Mouse (Mus musculus) cerebellum, adult 11 months (tissue): ENCODE measurements around the gene B4galnt2.
"Not testable (repeated sequence)": the region's sequence is repeated elsewhere in the genome, so short reads cannot be mapped to it uniquely, and the experiment has no call there.

Experiments used
- DNase-seq: peaks from one replicate; pipeline ENCODE4 v3.0.0; 2022

The B4galnt2 gene

DNA sequence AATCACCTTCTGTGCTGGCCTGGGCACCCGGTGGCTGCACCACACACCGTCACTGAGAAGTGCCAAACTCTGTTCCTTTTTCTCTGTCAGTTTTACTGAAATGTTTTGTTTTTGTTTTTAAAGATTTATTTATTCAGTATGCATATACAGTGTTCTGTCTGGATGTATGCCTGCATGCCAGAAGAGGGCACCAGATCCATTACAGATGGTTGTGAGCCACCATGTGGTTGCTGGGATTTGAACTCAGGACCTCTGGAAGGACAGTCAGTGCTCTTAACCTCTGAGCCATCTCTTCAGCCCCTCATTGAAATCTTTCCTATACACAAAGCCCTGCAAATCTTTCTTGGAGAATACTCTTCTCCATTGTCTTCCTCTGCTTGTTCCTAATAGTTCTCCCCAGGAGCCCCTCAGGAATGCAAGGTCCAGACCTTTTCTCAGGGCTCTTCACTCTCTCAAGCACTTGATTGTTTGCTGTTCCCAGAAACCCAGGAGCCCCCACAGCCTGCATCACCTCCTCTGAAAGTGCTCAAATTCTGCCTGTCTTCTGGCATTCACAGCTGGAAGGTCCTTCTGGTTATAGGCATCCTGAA is 24.1 kb downstream of the B4galnt2 start:
- no peak for DNase-seq

DNA sequence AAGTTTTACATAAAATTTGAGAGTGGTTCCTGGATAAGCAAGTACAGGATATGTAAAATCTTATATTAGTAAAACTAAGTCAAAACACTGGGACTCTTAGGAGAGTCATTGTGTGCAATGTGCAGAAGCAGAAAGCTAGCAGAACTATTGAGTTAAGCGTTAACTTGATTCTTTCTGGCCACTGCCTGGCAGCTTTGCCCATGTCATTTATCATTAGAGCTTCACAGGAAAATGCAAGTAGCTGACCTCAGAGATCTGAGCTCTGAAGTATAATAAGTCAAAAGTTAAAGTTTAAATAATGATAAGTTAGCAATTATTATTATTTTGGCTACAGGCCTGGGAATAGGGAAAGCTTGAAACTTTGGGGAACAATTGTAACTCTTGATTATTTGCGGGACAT is 34.8 kb downstream of the B4galnt2 start:
- not testable (repeated sequence) for DNase-seq

DNA sequence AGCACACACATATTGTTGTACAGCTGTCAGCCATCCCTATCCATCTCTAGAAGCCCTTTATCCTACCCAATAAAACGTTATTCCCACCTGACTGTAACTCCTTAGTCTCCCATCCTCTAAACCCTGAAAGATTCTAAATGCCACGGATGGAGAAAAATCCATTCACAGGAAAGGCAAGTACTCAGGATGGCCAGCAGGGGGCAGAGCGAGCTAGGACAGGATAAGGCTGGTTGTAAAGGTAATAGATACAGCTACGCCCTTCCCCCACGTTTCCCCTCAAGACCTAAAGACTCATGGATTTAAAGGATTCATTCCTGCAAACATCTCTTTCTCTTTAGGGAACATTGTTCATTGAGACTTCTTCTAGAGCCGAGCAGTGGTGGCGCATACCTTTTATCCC is 38.4 kb downstream of the B4galnt2 start:
- no peak for DNase-seq

DNA sequence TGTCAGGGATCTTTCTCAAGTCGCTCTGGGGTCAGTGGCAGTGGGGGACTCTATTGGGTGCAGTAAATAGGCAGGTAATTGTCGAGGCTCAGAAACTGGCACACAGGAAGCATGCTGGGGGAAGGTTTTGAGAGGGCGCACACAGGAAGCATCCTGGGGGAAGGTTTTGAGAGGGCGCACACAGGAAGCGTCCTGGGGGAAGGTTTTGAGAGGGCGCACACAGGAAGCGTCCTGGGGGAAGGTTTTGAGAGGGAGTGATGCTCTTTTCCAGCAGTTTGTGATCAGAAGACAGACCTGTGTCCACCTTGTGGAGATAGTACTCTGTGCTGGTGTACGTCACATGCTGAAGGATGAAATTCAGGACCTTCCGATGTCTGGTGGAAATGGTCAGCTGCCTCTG is 38.9 kb downstream of the B4galnt2 start:
- no peak for DNase-seq

DNA sequence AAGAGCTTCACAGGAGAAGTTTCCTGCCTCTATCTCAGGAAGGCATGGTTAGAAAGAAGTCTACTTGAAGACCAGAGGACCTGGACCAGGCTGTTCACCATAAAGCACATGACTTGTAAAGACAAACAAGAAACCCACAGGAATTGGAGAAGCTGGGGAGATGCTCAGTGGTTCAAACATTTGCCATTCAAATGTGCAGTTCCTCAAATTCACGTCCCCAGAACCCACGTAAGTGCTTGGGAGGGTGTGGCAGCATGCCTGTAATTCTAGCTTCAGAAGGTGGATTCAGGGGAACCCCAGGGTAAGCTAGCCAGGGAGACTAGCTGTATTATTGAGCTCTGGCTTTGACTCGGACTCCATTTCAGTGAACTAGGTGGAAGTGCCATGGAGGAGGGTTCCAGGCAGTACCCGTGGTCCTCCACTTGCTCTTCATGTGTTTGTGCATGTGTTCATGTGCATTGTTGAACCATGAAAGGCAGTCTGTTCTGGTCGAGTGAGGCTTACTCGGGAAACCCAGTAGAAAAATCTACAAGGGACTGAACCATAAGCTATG is 44.7 kb downstream of the B4galnt2 start:
- DNase-seq, result no peak

DNA sequence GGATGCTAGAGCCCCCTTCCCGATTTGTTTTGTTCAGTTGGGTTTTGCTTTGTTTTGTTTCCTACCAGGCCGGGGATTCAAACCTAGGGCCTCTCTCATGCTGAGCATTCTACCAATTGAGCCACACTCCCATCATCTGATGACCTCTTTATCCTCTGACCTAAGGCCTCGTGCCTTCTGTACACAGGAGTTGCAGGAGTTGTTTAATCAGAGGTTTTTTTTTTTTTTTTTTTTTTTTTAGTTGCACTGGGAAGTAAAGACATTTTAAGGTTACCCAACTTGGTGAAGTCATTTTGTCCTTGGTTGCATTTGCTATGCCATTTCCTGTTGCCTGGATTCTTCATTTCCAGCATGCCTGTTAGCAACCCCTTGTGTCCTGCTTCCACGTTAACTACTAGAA is 45.2 kb downstream of the B4galnt2 start:
- no peak for DNase-seq

DNA sequence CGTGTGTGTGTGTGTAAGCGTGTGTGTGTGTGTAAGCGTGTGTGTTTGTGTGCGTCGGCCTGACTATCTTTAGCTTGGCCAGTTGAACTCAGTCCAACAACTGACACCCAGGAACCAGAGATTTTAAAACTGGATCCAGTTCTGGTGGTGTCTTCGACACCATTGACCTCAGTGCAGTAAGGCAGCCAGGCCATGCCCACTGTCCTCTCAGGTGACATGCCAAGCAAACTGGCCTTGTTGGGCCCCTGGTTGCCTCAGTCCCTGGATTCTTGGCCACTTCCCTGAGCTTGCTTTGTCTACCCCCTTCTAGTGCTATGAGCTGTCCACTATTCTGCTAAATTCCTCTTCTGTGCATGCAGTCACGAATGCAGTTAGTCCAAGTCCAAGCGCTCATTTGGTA is 53.3 kb downstream of the B4galnt2 start:
- no peak for DNase-seq

DNA sequence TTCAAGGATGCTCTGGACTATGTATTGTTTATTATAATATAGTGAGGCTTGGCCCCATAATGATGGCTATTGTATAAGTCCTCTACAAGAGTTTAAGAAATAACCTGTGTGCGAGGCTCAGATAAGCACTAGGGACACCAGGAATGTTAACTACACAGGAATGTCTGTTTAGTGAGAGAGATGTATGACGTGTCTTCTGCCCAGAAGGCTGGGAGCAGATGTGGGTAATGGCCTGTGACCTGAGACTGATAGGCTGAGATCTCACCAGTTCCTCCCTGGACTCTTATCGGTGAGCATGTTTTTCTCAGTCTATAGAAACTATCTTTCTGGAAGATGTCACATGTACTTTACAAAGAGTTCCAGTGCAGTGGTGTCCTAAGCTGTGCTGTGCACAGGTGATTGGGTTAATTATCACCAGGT is 54.6 kb downstream of the B4galnt2 start:
- DNase-seq, result no peak

DNA sequence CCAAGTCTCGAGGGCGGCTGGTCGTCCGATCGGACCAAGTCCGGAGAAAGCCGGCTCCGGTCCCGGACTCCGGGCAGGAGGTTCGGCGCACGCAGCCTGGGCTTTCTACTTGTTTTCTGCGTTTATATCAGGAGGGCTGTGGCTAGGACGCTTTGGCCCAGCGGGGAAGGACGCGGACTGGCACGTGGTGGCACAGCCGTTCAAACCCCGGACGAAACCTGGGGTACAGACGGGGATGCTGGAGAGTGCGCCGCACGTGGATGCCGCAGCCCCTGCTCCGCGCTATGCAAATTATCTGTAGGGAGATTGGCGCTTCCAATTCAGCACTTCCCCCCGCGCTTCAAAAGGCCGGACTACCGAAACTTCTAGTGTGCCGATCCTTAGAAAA is 55.2 kb downstream of the B4galnt2 start:
- no peak for DNase-seq

DNA sequence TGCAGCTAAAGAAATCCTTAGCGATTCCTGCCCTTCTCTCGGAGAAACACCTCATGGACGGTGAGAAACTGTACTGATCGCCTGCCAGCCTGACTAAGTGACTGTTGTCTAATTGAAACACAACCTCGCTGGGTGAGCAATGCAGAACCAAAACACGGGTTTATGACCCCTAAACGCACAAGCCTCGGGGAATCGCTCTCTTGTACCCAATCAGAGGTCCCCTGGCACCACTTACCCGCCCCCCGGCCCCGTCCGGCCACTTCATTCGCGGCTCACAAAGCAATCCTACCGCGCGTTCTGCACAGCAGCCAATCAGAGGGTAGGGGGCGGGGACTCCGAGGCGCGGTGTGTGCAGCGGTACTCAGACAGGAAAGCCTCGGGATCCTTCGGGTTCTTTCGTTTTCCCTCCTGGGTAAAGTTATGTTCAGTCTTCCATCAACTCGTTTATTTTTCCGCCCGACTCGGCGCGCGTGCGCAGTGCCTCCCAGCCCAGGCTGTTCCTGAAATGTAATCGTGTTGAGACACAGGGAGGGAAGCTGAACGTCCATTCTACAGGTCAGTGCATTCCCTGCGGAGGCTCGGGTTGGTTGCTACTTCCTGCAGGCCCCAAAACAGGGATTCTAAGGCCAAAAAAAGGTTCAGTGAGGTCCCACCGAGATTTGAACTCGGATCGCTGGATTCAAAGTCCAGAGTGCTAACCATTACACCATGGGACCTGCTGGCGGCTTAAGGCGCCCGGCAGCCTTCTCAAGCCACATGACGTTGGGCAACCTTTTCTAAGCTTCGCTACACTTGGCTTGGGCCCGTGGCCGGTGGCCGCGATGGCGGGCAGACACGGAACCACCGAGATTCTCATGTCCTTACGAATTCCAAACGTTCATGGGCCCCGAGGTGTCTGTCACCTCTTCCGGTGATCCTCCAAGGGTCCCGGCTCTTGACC is 55.9 kb downstream of the B4galnt2 start:
- DNase-seq, result peak; percentile 95

DNA sequence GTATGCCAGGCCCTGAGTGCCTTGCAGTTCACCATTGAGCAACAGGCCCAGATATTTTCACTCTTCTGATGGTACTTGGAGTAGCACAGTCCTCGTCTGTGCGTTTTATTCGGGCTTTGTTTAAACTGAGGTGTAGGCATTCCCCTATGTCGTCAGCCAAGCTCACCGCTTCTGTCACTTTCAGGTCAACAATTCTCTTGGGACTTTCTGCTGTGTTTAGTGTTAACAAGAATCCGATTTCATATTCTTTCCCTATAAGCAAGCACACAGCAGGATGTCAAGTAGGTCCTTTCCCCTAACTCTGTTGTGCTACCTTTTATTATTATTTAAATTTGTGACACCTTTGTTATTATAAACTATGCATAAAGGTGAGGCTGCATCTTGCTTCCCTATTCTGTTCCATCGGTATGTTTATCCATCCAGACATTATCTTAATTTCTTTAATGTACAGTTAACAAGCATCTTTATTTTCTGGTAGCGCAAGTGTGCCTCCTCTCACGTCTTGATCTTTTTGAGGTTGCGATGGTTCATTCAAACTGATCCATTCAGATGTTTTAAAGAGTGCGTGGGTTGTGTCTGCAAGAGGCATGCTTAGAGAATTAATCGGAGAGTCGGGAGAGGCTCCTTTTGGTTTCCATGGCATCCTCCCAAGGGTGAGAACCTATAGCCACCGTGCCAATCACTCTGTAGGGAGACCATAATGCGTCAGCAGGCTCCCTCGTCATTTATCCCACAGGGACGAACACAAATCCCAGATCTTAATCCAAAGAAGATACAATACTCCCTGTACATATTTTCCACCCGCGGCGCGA is 56.8 kb downstream of the B4galnt2 start:
- DNase-seq, result no peak

DNA sequence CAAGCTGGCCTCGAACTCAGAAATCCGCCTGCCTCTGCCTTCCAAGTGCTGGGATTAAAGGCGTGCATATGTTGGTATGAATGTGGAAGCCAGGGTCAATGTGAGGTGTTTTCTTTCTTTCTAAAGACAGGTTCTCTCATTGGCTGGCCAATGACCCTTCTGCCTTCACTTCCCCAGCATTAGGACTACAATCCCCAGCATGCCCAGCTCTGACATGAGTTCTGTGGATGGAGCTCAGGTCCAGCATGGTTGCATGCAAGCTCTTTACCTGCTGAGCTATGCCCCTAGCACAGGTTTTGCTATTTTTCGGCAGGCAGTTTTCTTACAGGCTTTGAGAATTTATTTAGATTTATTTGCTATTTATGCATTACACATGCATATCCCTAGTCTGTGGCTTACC is 57.4 kb downstream of the B4galnt2 start:
- no peak for DNase-seq

DNA sequence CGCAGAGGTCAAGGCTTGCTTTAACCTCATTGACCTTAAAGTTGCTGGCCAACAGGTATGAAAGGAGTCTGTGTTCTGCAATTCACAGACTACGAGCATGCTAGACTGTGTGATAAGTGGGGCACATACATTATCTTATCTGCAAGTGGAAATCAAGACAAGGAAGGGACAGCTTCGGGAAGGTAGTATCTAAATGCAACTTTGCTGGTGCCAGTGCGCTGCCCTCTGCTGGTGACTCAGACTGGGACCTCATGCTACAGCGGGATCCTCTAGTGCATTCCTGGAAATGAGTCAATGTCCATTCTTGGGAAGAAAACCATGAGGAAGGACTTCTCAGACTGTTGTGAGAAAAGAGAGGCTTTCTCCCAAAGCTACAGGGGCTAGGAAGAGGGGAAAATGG is 61.0 kb downstream of the B4galnt2 start:
- DNase-seq, result peak; percentile 50

DNA sequence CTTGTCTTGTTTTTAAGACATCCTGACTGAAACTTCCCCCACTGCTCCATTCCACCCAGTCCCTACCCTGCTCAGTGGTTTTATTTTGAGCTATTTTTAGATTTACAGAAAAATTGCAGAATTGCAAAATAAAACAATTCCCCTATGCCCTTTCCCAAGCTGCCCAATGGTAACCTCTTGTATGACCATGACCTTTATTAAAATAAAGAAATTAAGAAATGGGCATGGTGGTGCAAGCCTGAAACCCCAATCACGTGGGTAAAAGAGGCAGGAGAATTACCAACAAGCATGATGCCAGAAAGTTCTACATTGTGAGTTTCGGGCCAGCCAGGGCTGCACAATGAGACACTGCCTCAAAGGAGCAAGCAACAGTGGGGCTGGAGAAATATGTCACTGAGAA is 63.8 kb downstream of the B4galnt2 start:
- no peak for DNase-seq

DNA sequence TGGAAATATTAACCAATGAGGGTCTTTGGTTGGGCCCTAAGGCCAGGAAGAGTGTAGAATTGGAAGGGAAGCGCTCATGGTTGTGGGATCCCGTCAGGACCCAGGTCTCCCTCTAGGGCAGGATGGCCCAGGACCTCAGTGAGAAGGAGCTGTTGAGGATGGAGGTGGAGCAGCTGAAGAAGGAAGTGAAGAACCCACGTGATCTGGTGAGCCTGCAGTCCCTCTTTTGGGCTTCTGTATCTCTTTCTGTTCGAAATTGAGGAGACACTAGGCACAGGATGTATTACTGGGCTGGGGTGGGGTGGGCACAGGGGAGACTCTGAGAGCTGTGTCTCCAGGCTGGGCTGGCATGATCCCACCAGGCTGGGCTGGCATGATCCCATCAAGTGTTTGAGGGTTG is 69.8 kb downstream of the B4galnt2 start:
- DNase-seq, result no peak

DNA sequence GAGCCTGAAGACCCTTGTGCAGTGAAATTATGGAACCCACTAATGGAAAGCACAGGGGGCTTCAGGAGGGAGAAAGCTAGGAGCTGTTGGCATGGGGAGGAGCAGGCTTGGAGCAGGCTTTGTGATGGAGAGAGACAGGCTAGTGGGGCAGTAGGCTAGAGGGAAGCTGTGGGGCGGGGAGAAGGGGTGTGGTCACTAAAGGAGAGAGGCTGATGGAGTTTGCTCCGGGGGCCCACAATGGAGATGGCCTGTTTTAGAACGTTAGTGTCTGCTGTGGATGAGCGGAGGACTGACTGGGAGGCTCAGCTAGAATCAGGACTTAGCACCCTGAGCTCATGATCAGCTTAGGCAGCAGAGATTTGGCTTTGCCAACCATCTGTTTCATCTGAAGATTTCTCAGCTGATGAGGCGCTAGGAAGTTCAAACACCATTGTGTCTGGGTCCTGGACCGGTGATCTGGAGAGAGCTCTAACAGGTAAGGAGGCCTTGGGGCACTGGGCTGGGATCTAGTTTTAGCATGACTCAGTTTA is 71.2 kb downstream of the B4galnt2 start:
- DNase-seq, result no peak

DNA sequence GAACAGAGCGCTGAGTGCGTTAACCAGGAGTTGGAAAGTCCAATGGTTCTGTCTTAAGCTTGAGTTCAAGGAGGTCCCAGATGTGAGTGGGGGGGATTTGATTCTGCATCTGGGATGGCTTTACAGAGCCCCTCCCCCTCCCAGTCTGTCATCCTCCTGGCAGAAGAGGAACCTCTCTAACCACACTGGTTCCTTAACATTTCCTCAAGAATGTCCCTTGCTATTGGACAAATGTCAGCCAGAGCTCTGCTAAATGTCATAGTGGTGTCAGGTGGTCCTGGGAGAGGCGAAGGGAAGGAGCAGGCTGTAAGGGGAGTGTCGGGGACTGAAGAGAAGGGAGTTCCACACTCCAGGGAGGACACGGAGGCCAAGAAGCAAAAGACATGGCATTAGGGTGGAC is 71.7 kb downstream of the B4galnt2 start:
- no peak for DNase-seq

DNA sequence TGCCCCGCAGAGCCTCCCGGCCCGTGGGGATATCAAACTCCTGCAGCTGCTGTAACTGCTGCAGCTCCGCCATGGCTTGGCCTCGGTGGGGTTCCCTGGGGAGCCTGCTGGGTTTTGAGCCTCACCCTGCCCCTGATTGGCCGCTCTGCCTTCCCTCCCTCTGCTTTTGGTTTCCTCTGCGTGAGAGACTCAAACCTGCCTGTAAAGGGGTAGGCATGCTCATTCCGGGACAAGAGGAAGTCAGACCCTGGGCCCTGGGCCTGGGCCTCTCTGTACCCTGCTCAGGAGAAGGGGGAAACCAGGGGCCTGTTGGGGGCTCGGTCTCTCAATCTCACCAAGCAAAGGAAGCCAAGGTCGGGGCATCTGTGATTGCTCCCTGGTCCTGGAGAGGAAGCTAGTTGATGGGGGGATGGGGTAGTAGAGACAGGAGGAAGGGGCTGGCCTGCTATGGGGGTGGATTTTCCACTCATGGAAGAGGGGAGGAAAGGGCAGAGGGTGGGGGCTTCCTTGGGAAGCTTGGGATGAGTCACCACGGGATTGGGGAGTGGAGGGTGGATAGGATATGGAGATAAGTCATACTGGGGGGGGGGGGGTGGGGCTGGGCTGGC is 72.5 kb downstream of the B4galnt2 start, which contains the start of gene Abi3:
Gene Abi3, minus strand, starts transcription at position 403 of the 608 bp plus-strand sequence.
- no peak for DNase-seq

DNA sequence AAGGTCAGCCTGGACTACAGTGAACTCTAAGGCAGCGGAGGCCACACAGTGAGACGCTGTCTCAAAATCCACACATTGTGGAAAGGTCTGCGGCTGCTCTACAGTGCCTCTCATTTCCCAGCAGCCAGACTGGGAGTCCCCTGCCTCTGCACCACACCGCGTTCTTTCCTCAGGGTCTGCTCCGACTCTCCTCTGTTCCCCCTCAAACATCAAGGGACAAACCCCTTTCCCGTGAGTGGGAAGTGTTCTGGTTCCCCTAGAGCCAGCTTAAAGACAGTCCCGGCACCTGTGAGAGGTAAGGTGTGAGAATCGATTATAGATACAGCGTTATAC is 73.2 kb downstream of the B4galnt2 start:
- no peak for DNase-seq

DNA sequence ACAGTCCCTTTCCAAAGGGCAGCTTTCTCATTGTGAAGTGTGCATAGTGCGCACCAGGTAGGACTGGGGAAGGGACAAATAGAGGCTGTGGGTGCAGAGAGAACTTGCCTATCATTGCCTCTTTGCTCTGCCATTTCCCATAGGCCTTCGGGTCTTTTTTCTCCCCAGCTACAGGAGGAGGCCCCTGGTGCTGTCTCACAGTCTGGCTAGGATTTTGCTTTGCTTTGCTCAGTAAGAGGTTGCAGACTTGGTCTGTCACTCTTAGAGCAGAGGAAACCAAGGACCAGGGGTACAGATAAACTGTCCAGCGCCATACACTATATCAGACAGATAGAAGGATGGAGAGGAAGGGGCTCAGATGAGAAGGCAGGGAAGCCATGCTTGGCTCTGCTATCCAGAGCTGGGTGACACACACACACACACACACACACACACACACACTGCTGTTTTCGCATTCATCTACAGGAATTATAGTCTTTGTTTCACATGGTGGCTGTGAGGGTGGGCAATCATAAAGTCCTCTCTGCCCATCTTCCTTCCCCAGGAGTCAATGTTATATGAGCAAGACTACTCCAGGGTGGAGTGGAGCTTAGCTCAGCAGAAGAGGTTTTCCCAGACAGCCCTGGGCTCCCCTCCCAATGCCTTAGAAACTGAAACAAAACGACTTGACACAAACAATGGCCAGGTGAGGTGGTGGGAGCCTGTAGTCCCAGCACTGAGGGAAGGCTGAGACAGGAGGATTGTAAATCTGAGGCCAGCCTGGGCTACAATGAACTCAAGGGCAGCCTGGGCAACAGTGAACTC is 73.8 kb downstream of the B4galnt2 start:
- DNase-seq, result no peak

DNA sequence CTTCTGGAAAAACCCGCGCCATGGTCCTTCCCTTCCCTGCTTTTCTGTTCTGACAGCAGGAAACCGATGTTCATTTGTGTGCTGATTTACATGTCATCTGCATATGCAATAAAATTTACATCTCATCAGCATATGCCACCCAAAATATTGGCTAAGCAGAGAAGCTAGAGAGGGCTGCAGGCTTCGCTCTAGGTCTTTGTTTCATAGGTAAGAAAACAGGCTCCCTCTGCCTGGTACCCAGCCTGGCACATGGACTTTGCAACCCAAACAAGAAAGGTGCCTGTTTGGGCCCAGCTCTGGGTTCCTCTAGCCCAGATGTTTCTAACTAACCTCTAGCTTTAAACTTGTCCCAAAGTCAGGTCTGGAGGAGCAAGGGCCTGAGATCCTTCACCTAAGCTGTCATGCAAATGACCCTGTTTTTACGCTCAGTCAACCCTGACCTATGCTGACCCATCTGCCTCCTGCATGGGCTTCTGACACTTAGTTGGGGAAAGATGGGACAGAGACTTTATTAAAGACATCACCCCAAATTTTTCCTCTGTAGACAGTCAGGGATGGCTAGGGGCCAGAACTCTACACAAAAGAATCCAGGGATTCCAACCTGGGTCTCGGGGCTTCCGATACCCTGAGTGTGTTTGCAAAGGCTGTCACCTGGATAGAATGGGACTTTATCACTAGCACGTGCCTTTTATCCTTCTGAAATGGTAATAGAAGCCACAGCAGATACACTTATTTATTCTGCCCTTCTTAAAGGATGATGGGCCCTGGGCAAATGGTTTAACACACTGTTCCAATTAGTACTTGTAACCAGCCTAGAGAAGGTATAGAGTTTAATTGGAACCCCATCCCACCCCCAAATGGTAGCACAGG is 75.5 kb downstream of the B4galnt2 start:
- DNase-seq, result no peak
